9 mouse cellular contexts compared by ENCODE assay signal in the genomic region with DNA sequence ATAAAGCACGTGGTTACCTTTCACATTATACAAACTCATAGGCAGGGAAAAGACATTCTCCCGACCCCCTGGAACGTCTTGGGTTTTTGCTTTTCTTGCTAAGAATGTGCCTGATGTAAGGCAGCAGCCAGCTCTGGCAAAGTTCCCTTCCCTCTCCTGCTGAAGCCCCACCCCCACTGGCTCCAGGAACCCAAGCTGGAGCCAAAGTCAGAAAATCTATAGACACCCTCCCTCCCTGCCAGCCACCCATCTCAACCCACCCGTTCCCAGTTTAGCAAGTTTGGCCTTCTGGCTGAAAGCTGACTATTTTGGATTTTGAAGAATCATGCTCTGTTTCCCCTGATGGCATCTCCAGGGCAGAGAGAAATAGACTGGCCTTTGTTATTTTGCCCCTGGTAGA.
DNase-seq lines count a peak whose midpoint lies in the region.
"Had no signal": no experiment of that assay in that cellular context is flagged by ENCODE, and none has a peak within 500 bp of the region (broad histone marks: within the 10 kb centered on the region; RNA-seq: fewer than 3 reads in every experiment).

No protein-coding gene starts in this region.

- intact Hi-C loops in left cerebral cortex, postnatal 4 days (cut with DNase I): no loop called here

- peak; percentile 82 to 85 for DNase-seq in cerebellum, postnatal 10 days
- DNase-seq in cerebellum, adult 9-10 months: no peak
- DNase-seq in kidney, postnatal 25 days: peak; percentile 35 to 38
- no peak for DNase-seq in kidney, adult 9 months
- DNase-seq in adipocyte (ENCODE audit: low spot score): peak; percentile 22
- peak; percentile 75 for DNase-seq in left cerebral cortex, postnatal 4 days
- no peak for DNase-seq in urinary bladder, postnatal 4 days (ENCODE audit: low spot score in 2 of 2)
- DNase-seq in gastrocnemius, postnatal 25 days: no peak
- DNase-seq: spleen, adult 18-20 months had no signal

Comparison
In these comparisons a context has a peak if more than half of its experiments do, and no peak if none do; other contexts are left out.
1. DNase-seq: peak in cerebellum, postnatal 10 days (2 of 2), kidney, postnatal 25 days (2 of 2), adipocyte (single experiment) and left cerebral cortex, postnatal 4 days (single experiment); none in cerebellum, adult 9-10 months (single experiment), kidney, adult 9 months (single experiment), urinary bladder, postnatal 4 days (0 of 2) and gastrocnemius, postnatal 25 days (single experiment).